Mouse (Mus musculus) brain, embryonic 18.5 days (tissue): ENCODE data around the gene Lrrk2.

ENCODE experiments used
- DNase-seq: peaks from one replicate; pipeline ENCODE4 v3.0.0-alpha.2; 2012; ENCODE audit warnings: low read depth, low spot score

The Lrrk2 gene

GRCm38 (mm10) chr15:91672645-91673568, at the start of gene Lrrk2:
Gene Lrrk2, plus strand, starts transcription at chr15:91673175.
- no peak for DNase-seq

DNA sequence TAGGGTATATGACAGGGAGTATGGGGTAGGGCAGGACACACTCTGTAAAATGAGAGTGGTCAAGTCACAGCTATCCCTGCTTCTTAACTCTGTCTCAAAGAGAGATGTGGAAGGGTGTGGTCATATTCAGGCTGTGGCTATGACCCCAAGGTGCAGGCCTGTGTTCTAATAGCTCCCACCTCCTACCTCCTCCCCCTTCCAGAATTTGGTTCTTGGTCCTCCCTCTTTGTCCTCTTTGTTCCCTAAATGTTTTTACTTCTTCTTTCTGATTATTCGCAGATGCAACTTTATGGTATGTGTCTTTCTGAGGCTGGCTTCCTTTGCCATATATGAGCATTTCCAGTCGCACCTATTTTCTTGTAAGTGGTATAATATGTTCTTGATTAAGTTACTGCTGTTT, 48.5 kb upstream of the Lrrk2 start:
- DNase-seq, result no peak

GRCm38 (mm10) chr15:91629137-91629536, 43.8 kb upstream of the Lrrk2 start:
- DNase-seq, result no peak

DNA sequence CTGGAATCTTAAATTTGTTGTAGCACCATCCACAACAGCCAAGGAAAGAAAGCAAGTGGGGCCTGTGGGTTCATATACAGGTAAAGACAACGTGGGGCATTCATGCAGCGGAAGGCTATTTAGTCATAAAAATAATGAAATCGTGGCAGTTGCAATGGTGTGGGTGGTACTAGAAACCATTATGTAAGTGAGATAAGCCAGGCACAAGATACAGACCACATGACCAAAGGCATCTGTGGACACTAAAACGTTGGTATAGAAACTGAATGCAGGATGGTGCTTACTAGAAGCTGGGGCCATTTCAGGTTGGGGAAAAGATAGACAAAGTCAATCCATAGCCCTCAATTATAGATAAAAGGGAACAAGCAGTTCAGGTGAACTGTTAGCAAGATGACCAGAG, 40.5 kb upstream of the Lrrk2 start:
- no peak for DNase-seq

DNA sequence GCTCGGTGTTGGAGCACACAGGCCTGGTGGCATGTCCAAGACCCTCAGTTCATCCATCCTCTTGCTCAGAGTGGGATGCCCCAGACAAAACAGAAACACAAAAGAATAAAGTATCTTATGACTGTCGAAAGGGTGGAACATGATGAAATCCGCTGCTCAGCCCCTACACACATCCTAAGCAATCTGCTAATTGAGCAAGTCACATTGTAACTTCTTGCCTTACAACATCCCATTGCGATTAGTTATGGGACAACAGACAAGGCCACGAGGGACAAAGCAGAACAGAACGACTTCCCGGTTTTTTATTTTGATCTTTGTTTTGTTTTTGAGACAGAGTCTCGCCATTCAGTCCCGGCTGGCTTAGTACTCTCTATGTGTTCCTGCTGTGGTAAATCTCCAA, 39.9 kb upstream of the Lrrk2 start:
- DNase-seq, result no peak

- DNase-seq, result no peak
Observed at GRCm38 (mm10) chr15:91633806-91634205, 39.2 kb upstream of the Lrrk2 start.

- DNase-seq, result no peak
Observed at GRCm38 (mm10) chr15:91634236-91634635, 38.7 kb upstream of the Lrrk2 start.

GRCm38 (mm10) chr15:91641631-91642030, 31.3 kb upstream of the Lrrk2 start:
- DNase-seq, result no peak

GRCm38 (mm10) chr15:91642682-91643306, 30.2 kb upstream of the Lrrk2 start:
- no peak for DNase-seq

DNA sequence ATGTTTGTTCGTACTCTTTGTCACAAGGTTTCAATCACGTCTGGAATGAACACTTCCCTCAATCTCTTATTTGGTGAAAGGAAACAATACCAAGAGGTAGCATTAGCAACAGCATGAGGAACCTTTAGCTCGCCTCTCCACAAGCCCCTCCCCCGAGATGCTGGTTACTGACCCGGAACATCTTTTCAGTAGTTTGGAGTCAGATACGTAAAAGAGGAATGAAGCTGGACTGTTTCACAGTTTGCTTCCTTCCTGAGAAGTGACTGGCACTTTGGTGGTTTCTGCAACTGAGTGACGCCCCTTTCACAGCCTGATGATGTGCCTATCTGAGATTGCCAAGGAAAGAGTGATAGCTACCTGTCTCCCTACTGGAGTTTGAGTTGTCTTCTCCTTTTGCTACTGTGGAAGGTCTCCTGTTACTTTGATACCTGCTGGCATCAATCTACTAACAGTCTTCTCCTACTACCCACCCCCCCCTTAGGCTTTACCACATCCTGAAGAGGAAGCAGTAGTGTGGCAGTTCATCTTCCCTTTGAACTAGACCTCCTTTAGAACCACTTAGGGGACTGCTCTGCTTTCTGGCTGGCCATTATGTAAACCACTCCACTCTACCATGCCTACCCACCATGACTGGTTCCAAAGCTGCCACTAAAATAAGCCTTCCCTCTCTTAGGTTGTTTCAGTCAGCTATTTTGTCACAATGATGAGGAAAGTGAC, 29.2 kb upstream of the Lrrk2 start:
- no peak for DNase-seq

DNA sequence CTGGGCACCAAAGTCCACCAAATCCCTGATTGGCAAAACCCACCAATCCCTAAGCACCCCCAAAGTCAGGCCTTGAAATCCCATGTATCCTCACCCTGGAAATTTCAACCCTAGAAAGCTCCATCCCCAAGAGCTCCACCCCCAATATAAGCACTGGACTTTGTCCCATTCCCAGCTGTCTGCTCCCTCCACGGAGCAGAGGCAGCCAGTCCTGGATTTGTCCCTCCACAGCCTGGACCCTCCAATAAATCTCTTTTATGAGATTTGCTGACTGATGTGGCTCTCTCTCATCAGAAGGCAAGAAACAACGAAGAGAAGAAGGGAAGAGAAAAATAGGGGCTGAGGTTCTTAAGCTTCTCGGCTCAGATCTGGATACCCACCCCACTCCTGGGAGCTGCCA, 22.7 kb upstream of the Lrrk2 start:
- no peak for DNase-seq

GRCm38 (mm10) chr15:91651493-91651892, 21.5 kb upstream of the Lrrk2 start:
- DNase-seq, result no peak

DNA sequence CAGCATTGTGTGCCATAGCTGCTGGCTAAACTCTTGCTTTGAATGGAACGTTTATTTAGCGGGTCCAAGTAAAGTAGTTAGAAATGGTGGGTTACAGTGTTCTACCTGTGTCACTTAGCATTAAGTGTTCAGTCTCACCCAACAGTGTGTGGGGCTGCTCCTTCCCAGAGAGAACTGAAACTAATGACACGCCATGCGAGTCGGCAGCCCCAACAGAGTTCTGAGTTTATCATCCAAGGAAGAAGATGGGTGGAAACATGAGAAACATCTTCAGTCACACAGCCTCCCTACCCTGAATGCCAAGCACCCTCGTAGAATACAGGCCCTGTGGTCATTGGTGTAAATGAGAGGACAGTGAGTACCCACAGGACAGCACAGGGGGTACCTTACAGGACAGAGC, 14.7 kb upstream of the Lrrk2 start:
- no peak for DNase-seq

GRCm38 (mm10) chr15:91660277-91661078, 12.5 kb upstream of the Lrrk2 start:
- DNase-seq, result no peak

DNA sequence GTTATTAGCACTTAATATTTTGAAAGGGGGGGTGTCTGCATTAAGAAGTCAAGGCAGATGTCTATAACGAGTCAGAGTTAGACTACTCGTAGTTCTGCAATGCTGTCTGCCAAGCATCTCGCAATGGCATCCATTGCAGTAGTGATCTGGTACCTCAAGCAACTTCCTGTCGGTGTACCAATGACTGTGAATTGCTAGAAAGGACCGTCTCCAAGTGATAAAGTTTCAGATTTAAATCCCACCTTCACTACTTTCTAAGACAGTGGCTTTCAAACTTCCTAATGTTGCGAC, 12.0 kb upstream of the Lrrk2 start:
- no peak for DNase-seq

- no peak for DNase-seq
Observed at GRCm38 (mm10) chr15:91664586-91665132, 8.3 kb upstream of the Lrrk2 start.

DNA sequence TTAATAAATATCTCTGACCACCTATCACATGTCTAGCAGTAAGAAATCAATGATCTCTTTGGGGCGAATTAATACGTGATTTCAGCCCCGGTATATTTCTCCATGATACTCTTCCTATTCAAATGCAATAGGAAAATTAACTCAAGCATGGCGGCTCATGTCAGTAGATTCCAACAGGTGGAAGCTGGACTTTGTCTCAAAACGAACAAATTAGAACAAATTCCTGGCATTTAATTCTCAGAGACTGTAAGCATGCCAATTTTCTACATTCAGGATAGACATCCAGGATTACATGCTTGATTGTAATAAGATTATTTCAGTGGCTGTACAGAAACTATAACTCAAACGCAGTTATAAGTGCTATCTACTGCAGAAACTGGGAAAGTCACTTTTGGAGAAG, 7.4 kb upstream of the Lrrk2 start:
- no peak for DNase-seq

DNA sequence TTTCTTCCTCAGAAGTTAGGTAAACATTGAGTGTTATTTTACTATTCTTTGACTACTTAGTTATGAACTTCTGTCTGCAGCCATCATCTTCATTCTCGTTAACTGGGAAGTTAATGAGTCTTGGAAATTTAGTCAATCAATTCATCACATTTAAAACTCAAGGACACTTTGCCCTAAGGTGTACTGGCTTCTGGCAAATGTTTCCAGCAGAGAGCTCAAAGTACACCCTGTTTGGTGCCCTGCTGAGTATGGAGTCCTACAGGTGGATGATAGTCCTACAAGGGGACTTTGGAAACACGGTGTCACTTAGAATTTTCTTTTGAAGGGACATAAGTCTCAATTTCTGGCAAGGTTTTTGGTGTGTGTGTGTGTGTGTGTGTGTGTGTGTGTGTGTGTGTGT, 1.8 kb upstream of the Lrrk2 start:
- no peak for DNase-seq

GRCm38 (mm10) chr15:91671987-91672386, 988 bp upstream of the Lrrk2 start:
- DNase-seq, result no peak

DNA sequence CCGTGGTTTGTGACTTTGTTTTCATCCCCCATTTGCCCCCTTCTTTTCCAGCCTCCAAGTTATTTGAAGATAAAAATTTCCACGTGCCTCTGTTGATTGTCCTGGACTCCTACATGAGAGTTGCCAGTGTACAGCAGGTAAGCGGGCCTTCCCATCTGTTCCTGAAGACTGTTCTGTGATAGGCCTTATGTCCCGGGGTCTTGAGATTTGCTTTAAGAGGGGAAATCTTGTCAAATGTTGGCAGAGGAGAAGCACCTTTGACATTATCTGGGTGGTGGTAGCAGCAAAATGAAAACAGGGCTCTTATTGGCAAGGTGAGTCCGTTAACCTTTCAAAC, 562 bp downstream of the Lrrk2 start:
- DNase-seq, result no peak

DNA sequence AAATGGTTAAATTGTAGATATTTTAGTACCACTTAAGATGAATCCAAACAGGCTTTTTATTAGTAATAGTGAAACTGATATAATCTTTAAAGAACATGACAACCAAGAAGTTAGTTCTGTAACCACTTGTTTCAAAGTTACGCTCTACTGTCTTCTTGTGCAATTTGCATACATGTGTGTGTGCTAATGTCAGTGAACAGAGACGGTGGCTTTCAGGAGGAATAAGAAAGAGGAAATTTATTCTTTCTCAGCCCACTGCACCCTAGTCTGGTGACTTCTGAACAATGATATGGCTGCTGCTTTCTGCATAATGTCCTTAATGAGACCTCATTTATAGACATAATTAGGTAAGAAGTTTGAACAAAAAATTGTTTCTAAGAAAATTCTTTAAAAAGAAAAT, 7.1 kb downstream of the Lrrk2 start:
- no peak for DNase-seq
